Mouse (Mus musculus) heart, postnatal 0 days (tissue): ENCODE measurements around the gene Cnn2. TPM values are rescaled to one million over a fixed set of nuclear protein-coding genes. Genes with fewer than 3 reads are reported as not detected.

Experiments
- ATAC-seq: fragments of 200-750 bp; cut with Nextera tagmentation; 2 replicates; pipeline ENCODE4 v1.8.0; 2017; ENCODE audit warnings: low read depth, moderate number of reproducible peaks, moderate library complexity; ENCODE audit not compliant: insufficient read depth
- DNase-seq: peaks from one replicate; pipeline ENCODE4 v3.0.0-alpha.2; 2016; ENCODE audit warnings: low spot score
- H3K27ac ChIP-seq: fragments of 300-500 bp; sonication (generic); 2 replicates; pipeline ENCODE4 v1.5.1; 2014; ENCODE audit warnings: low read depth, mild to moderate bottlenecking
- H3K27me3 ChIP-seq: fragments of 300-500 bp; sonication (generic); 2 replicates; pipeline ENCODE4 v1.6.1; 2014; ENCODE audit warnings: low read length, mixed read lengths; ENCODE audit not compliant: control insufficient read depth, insufficient read depth
- H3K36me3 ChIP-seq: fragments of 300-500 bp; sonication (generic); replicated peaks from 2 replicates; pipeline ENCODE4 v1.6.1; 2014; ENCODE audit warnings: low read length, mixed read lengths; ENCODE audit not compliant: control insufficient read depth, insufficient read depth
- H3K4me1 ChIP-seq: fragments of 300-500 bp; sonication (generic); 2 replicates; pipeline ENCODE4 v1.6.1; 2014; ENCODE audit warnings: antibody characterized with exemption; ENCODE audit not compliant: control insufficient read depth, insufficient read depth
- H3K4me2 ChIP-seq: fragments of 300-500 bp; sonication (generic); 2 replicates; pipeline ENCODE4 v1.6.1; 2014; ENCODE audit warnings: low read depth, mild to moderate bottlenecking, low read length, moderate library complexity
- H3K4me3 ChIP-seq: fragments of 300-500 bp; sonication (generic); 2 replicates; pipeline ENCODE4 v1.5.1; 2014; ENCODE audit warnings: low read depth, low read length
- H3K9ac ChIP-seq: fragments of 300-500 bp; sonication (generic); replicated peaks from 2 replicates; pipeline ENCODE4 v1.6.1; 2014; ENCODE audit warnings: low read depth, low read length, mixed read lengths
- H3K9me3 ChIP-seq: fragments of 300-500 bp; sonication (generic); replicated peaks from 2 replicates; pipeline ENCODE4 v1.6.1; 2016; ENCODE audit warnings: low read length; ENCODE audit not compliant: control insufficient read depth
- CTCF ChIP-seq: IDR thresholded peaks from 2 replicates; pipeline ENCODE4 v1.5.1; 2016; ENCODE audit warnings: antibody characterized with exemption, control low read depth, low read depth
- EP300 ChIP-seq: IDR thresholded peaks from 2 replicates; pipeline ENCODE4 v1.6.1; 2016; ENCODE audit warnings: antibody characterized with exemption, low read depth
- WGBS: fragments of 180-500 bp; shearing (Covaris S2); extraction: QIAGEN DNeasy Blood & Tissue Kit; methylation state at CpG from one replicate; pipeline ENCODE4 v1.1.7; 2014; 5-methylcytosine and 5-hydroxymethylcytosine counted together
- polyA plus RNA-seq: library from polyadenylated mRNA; unstranded; fragments of >200 nt; fragmentation: Nextera tagmentation; extraction: Ambion mirVana; gene quantifications from 2 replicates; pipeline ENCODE4 v1.2.1, GENCODE M21; 2015
- total RNA-seq: library from RNA; depleted of rRNA; stranded (reverse); fragments of >200 nt; gene quantifications from 2 replicates; pipeline ENCODE4 v1.2.3, GENCODE M21; 2014; ENCODE audit warnings: low replicate concordance; rRNA removed

Cnn2 gene
- total RNA-seq (142 and 158 TPM in 2 replicates), polyA plus RNA-seq (126 and 149 TPM in 2 replicates)

GRCm38 (mm10) chr10:79988506-79989271 lies at the start of gene Cnn2:
Gene Cnn2, plus strand, starts transcription at chr10:79988584.
- TF ChIP-seq CTCF (no peak), EP300 (no peak)
- H3K27ac ChIP-seq: peak within 1 kb of the TSS; percentile 90
- peak within 1 kb of the TSS; percentile 65 for H3K4me3 ChIP-seq
- under 1% methylated on average over 59 of the region's 59 CpGs for WGBS
- H3K9me3 ChIP-seq: no peaks in the 10 kb centered on the region
- peaks cover 30% of the 10 kb centered on the region for H3K36me3 ChIP-seq
- no peaks in the 10 kb centered on the region for H3K27me3 ChIP-seq
- ATAC-seq (no peak), DNase-seq (peak; percentile 57)
- H3K4me1 ChIP-seq: peaks cover 21% of the 10 kb centered on the region
- peak within 1 kb of the TSS; percentile 73 for H3K4me2 ChIP-seq
- H3K9ac ChIP-seq: peak within 1 kb of the TSS; percentile 83

GRCm38 (mm10) chr10:79940749-79941148 lies 47.6 kb upstream of the Cnn2 start:
- Histone ChIP-seq H3K4me1 (peaks cover 24% of the 10 kb centered on the region), H3K4me2 (no peak overlapping the region)
- WGBS: 31% methylated on average over 7 of the region's 7 CpGs

GRCm38 (mm10) chr10:79942988-79943387 lies 45.4 kb upstream of the Cnn2 start:
- Histone ChIP-seq H3K9ac (no peak overlapping the region), H3K4me3 (no peak overlapping the region), H3K27ac (no peak overlapping the region), H3K36me3 (no peaks in the 10 kb centered on the region), H3K4me2 (no peak overlapping the region), H3K4me1 (peaks cover 11% of the 10 kb centered on the region; the same call in 1 of the 2 replicates), H3K27me3 (no peaks in the 10 kb centered on the region), H3K9me3 (no peaks in the 10 kb centered on the region)
- WGBS: 100% methylated on average over 1 of the region's 1 CpGs
- ATAC-seq: no peak
- no peak for DNase-seq
- TF ChIP-seq CTCF: no peak
- no peak for TF ChIP-seq EP300

More at GRCm38 (mm10) chr10:79940749-79941148, 47.6 kb upstream of the Cnn2 start:
- Histone ChIP-seq H3K36me3 (no peaks in the 10 kb centered on the region), H3K27ac (no peak overlapping the region), H3K9me3 (no peaks in the 10 kb centered on the region), H3K27me3 (no peaks in the 10 kb centered on the region), H3K9ac (0 out of 2 replicates have a peak overlapping the region, but pooled peaks have one; percentile 19), H3K4me3 (no peak overlapping the region)
- TF ChIP-seq CTCF (no peak), EP300 (no peak)
- DNase-seq: no peak
- no peak for ATAC-seq

GRCm38 (mm10) chr10:79943471-79943901 lies 44.9 kb upstream of the Cnn2 start:
- Histone ChIP-seq H3K27ac (no peak overlapping the region), H3K9ac (no peak overlapping the region), H3K27me3 (no peaks in the 10 kb centered on the region), H3K4me2 (no peak overlapping the region), H3K4me3 (no peak overlapping the region), H3K9me3 (no peaks in the 10 kb centered on the region), H3K4me1 (peaks cover 11% of the 10 kb centered on the region; the same call in 1 of the 2 replicates), H3K36me3 (no peaks in the 10 kb centered on the region)
- TF ChIP-seq EP300 (no peak), CTCF (no peak)
- 82% methylated on average over 8 of the region's 9 CpGs for WGBS
- ATAC-seq: no peak
- no peak for DNase-seq

- no peaks in the 10 kb centered on the region for H3K9me3 ChIP-seq
- WGBS: 51% methylated on average over 16 of the region's 16 CpGs
- H3K4me2 ChIP-seq: no peak overlapping the region
- H3K4me3 ChIP-seq: no peak overlapping the region
- peaks cover 15% of the 10 kb centered on the region for H3K36me3 ChIP-seq
- no peak for ATAC-seq
- no peak overlapping the region for H3K27ac ChIP-seq
- no peak for DNase-seq
- no peaks in the 10 kb centered on the region for H3K27me3 ChIP-seq
- peaks cover 4% of the 10 kb centered on the region; the same call in 1 of the 2 replicates for H3K4me1 ChIP-seq
- TF ChIP-seq CTCF (no peak), EP300 (no peak)
- no peak overlapping the region for H3K9ac ChIP-seq
Observed at GRCm38 (mm10) chr10:79945507-79946234, 42.7 kb upstream of the Cnn2 start.
